Mouse (Mus musculus) forebrain, embryonic 10.5 days (tissue): Measurements from ENCODE around the gene Pkig. TPM values are rescaled to one million over a fixed set of nuclear protein-coding genes. Genes with fewer than 3 reads are reported as not detected.
"Not testable (repeated sequence)": the region's sequence is repeated elsewhere in the genome, so short reads cannot be mapped to it uniquely, and the experiment has no call there.

ENCODE experiments used
- DNase-seq: peaks from one replicate; pipeline ENCODE4 v3.0.0-alpha.2; 2017; ENCODE audit warnings: low spot score; ENCODE audit errors: extremely low spot score
- H3K27ac ChIP-seq: fragments of 300-500 bp; sonication (generic); 2 replicates; pipeline ENCODE4 v1.5.1; 2016; ENCODE audit warnings: mild to moderate bottlenecking
- H3K27me3 ChIP-seq: fragments of 300-500 bp; sonication (generic); 2 replicates; pipeline ENCODE4 v1.6.1; 2016; ENCODE audit warnings: mild to moderate bottlenecking; ENCODE audit not compliant: poor library complexity, severe bottlenecking
- H3K36me3 ChIP-seq: fragments of 300-500 bp; sonication (generic); replicated peaks from 2 replicates; pipeline ENCODE4 v1.6.1; 2016; ENCODE audit warnings: mild to moderate bottlenecking, moderate library complexity
- H3K4me1 ChIP-seq: fragments of 300-500 bp; sonication (generic); 2 replicates; pipeline ENCODE4 v1.6.1; 2016
- H3K4me3 ChIP-seq: fragments of 300-500 bp; sonication (generic); 2 replicates; pipeline ENCODE4 v1.5.1; 2016; ENCODE audit warnings: mild to moderate bottlenecking, moderate library complexity
- H3K9me3 ChIP-seq: fragments of 300-500 bp; sonication (generic); 2 replicates; pipeline ENCODE4 v1.6.1; 2016; ENCODE audit warnings: mild to moderate bottlenecking, moderate library complexity
- WGBS: fragments of 180-500 bp; shearing (Covaris S2); methylation state at CpG from one replicate; pipeline ENCODE4 v1.1.7; 2016; 5-methylcytosine and 5-hydroxymethylcytosine counted together
- polyA plus RNA-seq: library from polyadenylated mRNA; unstranded; fragments of >200 nt; fragmentation: Nextera tagmentation; extraction: Ambion mirVana; gene quantifications from 2 replicates; pipeline ENCODE4 v1.2.1, GENCODE M21; 2016

Pkig gene
- polyA plus RNA-seq, 1 experiment from 2014 or later, result 212 TPM

DNA sequence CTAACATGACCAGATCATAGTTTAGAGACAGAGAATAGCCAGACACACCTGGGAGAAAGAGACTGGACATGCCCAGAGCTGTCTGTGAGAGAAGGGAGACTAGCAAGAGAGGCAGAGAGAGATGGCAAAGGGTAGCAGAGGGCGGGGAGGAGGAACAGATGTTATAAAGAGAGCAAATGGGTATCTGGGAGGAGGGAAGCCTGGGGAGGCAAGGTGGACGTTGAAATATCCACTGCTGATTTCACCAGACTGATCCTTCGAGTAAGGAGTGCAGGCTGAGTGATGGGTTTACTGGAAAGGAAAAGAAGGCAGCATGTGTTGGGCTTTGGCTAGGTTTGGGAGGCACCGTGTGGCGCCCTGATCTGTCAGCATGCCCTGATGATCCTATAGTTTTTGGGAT is 16.2 kb downstream of the Pkig start:
- H3K27ac ChIP-seq, result no peak overlapping the region
- DNase-seq, result no peak
- no peak overlapping the region for H3K4me3 ChIP-seq
- peaks cover 8% of the 10 kb centered on the region; the same call in 1 of the 2 replicates for H3K36me3 ChIP-seq
- no peaks in the 10 kb centered on the region for H3K27me3 ChIP-seq
- peaks cover 24% of the 10 kb centered on the region for H3K4me1 ChIP-seq
- 81% methylated on average over 5 of the region's 5 CpGs for WGBS
- no peaks in the 10 kb centered on the region for H3K9me3 ChIP-seq

- no peak for DNase-seq
- no peak overlapping the region for H3K4me3 ChIP-seq
- H3K9me3 ChIP-seq, result no peaks in the 10 kb centered on the region
- H3K4me1 ChIP-seq, result peaks cover 24% of the 10 kb centered on the region
- H3K27me3 ChIP-seq, result no peaks in the 10 kb centered on the region
- 0 out of 2 replicates have a peak overlapping the region, but pooled peaks have one; percentile 33 for H3K27ac ChIP-seq
- H3K36me3 ChIP-seq, result peaks cover 8% of the 10 kb centered on the region; the same call in 1 of the 2 replicates
- 49% methylated on average over 5 of the region's 5 CpGs for WGBS
Observed at GRCm38 (mm10) chr2:163675144-163675619, 17.0 kb downstream of the Pkig start.

DNA sequence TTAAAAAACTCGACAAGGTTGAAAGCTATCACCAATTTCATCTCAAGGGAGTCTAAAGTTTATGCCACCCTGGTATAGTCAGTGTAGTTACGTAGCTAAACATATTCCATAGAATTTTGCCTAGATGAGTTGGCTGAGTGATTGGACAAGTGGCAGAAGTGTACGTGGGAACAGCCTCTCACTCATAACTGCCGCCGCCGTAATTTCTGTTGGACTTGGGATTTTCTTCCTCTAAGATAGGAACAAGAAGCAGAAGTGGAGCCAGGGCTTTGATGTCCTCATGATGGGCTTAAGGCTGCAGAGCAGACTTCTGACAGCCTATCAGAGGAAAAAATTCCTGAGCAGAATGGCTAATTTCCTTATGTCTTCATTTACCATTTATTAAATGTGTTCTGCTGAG is 17.5 kb downstream of the Pkig start:
- H3K27ac ChIP-seq, result no peak overlapping the region

GRCm38 (mm10) chr2:163676321-163676720 is 18.1 kb downstream of the Pkig start:
- Histone ChIP-seq H3K4me3 (no peak overlapping the region), H3K4me1 (peaks cover 25% of the 10 kb centered on the region), H3K27me3 (no peaks in the 10 kb centered on the region), H3K9me3 (no peaks in the 10 kb centered on the region), H3K36me3 (peaks cover 4% of the 10 kb centered on the region; the same call in 1 of the 2 replicates), H3K27ac (no peak overlapping the region)
- WGBS, result 95% methylated on average over 4 of the region's 4 CpGs
- DNase-seq, result no peak

More for the DNA sequence above, 17.5 kb downstream of the Pkig start:
- H3K4me3 ChIP-seq, result no peak overlapping the region
- peaks cover 24% of the 10 kb centered on the region for H3K4me1 ChIP-seq
- no peak for DNase-seq
- H3K9me3 ChIP-seq, result no peaks in the 10 kb centered on the region
- H3K36me3 ChIP-seq, result peaks cover 4% of the 10 kb centered on the region; the same call in 1 of the 2 replicates
- no peaks in the 10 kb centered on the region for H3K27me3 ChIP-seq
- 85% methylated on average over 6 of the region's 6 CpGs for WGBS

DNA sequence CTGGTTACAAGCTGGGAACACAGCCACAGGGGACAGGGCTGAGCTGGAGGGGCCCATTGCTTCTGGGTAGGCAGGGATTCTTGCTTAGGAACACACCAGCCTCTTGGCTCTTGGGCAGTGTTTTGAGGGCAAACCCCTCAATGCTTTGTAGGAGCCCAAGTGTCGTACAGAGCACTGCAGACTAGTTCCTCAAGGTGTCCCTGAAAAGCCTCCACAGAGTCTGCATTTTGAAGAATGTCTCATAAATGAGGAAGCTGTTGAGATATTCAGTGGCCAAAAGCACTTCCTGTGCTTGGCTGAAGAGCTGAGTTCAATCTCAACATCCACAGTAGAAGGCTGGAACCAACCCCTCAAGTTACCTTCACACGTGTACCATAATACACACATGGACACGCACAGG is 18.6 kb downstream of the Pkig start:
- no peak overlapping the region for H3K27ac ChIP-seq

DNA sequence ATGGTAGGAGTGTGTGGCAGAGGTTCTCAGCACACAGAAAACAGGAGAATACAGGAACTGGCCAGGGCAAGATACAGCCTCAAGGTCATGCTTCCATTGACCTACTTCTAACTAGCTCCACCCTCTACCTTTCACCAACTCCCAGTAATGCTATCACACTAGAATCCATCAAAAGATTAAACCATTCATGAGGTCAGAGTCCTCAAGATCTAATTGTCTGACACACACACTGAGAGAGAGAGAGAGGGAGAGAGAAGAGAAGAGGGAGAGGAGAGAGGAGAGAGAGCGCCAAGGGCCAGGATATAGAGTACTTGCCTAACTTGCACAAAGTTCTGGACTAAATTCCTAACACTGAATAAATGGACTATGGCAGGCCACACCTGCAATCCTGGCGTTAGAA is 24.2 kb downstream of the Pkig start:
- 89% methylated on average over 2 of the region's 2 CpGs for WGBS

More for the DNA sequence above, 18.6 kb downstream of the Pkig start:
- H3K36me3 ChIP-seq, result 0 out of 2 replicates have a peak, but pooled peaks cover 2% of the 10 kb centered on the region
- no peaks in the 10 kb centered on the region for H3K27me3 ChIP-seq
- H3K4me1 ChIP-seq, result peaks cover 29% of the 10 kb centered on the region
- 92% methylated on average over 3 of the region's 3 CpGs for WGBS
- H3K4me3 ChIP-seq, result no peak overlapping the region
- H3K9me3 ChIP-seq, result no peaks in the 10 kb centered on the region
- no peak for DNase-seq

DNA sequence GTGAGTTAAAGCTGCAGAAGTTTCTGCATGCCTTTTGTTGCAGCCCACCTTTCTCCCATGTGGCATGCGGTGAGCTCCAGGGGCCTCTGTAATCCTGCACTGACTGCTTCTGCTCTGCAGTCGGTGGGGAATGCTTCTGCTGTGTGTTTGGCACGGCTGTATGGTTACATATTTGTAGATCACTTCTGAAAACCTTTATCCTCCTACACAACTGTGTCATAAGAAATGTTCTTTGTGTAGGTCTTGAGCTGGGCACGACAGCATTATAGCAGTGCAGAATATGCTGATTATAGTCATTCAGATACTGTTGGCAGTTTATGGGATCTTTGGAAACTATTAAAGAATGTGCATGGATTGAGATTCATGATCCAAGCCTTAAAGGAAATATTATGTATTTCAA is 27.1 kb downstream of the Pkig start:
- no peaks in the 10 kb centered on the region for H3K27me3 ChIP-seq
- H3K9me3 ChIP-seq, result no peaks in the 10 kb centered on the region
- H3K4me3 ChIP-seq, result no peak overlapping the region
- DNase-seq, result no peak
- H3K36me3 ChIP-seq, result no peaks in the 10 kb centered on the region
- peaks cover 27% of the 10 kb centered on the region for H3K4me1 ChIP-seq
- no peak overlapping the region for H3K27ac ChIP-seq
- WGBS, result 82% methylated on average over 4 of the region's 4 CpGs

More for the DNA sequence above, 24.2 kb downstream of the Pkig start:
- no peak overlapping the region for H3K4me3 ChIP-seq
- no peak overlapping the region for H3K27ac ChIP-seq
- H3K9me3 ChIP-seq, result no peaks in the 10 kb centered on the region
- H3K36me3 ChIP-seq, result no peaks in the 10 kb centered on the region
- H3K27me3 ChIP-seq, result no peaks in the 10 kb centered on the region
- peaks cover 13% of the 10 kb centered on the region for H3K4me1 ChIP-seq
- no peak for DNase-seq

GRCm38 (mm10) chr2:163685761-163686200 is 27.6 kb downstream of the Pkig start:
- H3K4me3 ChIP-seq, result no peak overlapping the region
- H3K36me3 ChIP-seq, result no peaks in the 10 kb centered on the region
- H3K27me3 ChIP-seq, result no peaks in the 10 kb centered on the region
- peaks cover 32% of the 10 kb centered on the region for H3K4me1 ChIP-seq
- no peak overlapping the region for H3K27ac ChIP-seq
- DNase-seq, result no peak
- WGBS, result 90% methylated on average over 6 of the region's 6 CpGs
- H3K9me3 ChIP-seq, result no peaks in the 10 kb centered on the region

GRCm38 (mm10) chr2:163686233-163686632 is 28.0 kb downstream of the Pkig start:
- no peaks in the 10 kb centered on the region for H3K36me3 ChIP-seq
- no peak for DNase-seq
- H3K4me3 ChIP-seq, result no peak overlapping the region
- no peaks in the 10 kb centered on the region for H3K9me3 ChIP-seq
- H3K27me3 ChIP-seq, result no peaks in the 10 kb centered on the region
- H3K4me1 ChIP-seq, result peaks cover 36% of the 10 kb centered on the region
- H3K27ac ChIP-seq, result no peak overlapping the region
- 90% methylated on average over 5 of the region's 5 CpGs for WGBS

GRCm38 (mm10) chr2:163686886-163687285 is 28.7 kb downstream of the Pkig start:
- no peaks in the 10 kb centered on the region for H3K9me3 ChIP-seq
- H3K36me3 ChIP-seq, result no peaks in the 10 kb centered on the region
- peaks cover 35% of the 10 kb centered on the region for H3K4me1 ChIP-seq
- H3K27ac ChIP-seq, result no peak overlapping the region
- H3K27me3 ChIP-seq, result no peaks in the 10 kb centered on the region
- 90% methylated on average over 3 of the region's 3 CpGs for WGBS
- no peak for DNase-seq
- H3K4me3 ChIP-seq, result no peak overlapping the region

- WGBS, result 100% methylated on average over 1 of the region's 1 CpGs
- peaks cover 39% of the 10 kb centered on the region for H3K4me1 ChIP-seq
- not testable (repeated sequence) for H3K9me3 ChIP-seq, H3K27me3 ChIP-seq, DNase-seq, H3K4me3 ChIP-seq, H3K27ac ChIP-seq, H3K36me3 ChIP-seq
Observed at GRCm38 (mm10) chr2:163688377-163688776, 30.2 kb downstream of the Pkig start.

DNA sequence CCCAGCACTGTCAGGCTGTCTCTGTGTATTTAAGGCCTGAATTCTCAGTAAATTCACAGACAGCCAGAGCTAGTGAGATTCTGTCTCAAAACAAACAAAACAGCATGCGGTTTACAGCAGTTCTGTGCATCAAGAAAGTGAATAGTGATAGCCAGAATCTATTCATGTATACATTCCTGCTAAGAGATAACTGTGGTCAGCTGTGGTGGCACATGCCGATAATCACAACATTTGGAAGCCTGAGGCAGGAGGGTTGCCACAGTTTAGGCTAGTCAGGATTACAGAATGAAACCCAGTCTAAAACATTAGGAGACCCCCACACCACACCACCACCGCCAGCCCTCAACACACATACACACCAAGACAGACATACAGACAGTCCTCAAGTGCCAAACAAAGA is 31.6 kb downstream of the Pkig start:
- Histone ChIP-seq H3K4me1 (peaks cover 47% of the 10 kb centered on the region), H3K27me3 (no peaks in the 10 kb centered on the region), H3K9me3 (no peaks in the 10 kb centered on the region), H3K36me3 (no peaks in the 10 kb centered on the region), H3K27ac (no peak overlapping the region), H3K4me3 (no peak overlapping the region)
- WGBS, result 91% methylated on average over 3 of the region's 3 CpGs
- no peak for DNase-seq

DNA sequence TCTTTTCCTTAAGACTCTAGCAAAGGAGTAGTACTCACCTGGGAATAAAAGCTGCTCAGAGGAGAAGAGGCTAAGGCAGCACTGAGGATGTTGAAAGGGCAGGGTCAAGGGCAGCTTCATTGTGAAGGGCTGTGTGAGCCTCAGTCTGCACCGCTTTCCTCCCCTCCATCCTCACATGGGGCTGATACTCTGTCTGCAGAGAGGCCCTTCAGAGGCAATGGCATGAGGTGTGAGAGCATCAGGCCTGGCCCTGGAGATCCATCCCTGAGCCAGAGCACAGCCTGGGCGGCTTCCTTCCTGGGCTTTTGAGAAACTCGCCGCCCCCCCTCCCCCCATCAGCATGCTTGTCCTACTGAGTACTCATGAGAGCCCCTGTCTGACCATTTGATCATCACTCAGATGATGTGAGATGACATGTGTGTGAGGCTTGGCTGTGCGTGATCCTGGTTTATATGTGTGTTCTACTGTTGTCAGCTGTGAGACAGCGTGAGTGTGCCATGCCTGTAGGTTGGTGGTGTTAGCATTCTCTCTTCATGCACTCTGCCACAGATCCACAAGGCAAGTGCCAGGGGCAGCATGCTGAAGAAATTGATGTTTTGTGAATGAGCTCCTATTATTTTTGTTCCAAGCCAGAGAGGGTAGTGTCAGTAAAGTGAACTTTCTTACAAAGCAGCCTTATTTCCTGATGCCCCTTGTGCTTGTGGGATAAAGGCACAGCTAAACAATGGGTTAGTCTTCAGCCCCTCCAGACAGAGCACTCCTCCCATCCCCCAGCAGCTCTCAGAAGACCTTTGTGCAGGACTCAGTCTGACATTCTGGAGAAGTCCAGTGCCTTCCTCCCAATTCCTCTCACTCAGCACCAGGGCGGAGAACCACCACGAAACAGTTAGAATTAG is 32.5 kb downstream of the Pkig start:
- Histone ChIP-seq H3K36me3 (no peaks in the 10 kb centered on the region), H3K9me3 (no peaks in the 10 kb centered on the region), H3K4me3 (no peak overlapping the region), H3K27ac (peak overlapping the region; percentile 72), H3K4me1 (peaks cover 49% of the 10 kb centered on the region), H3K27me3 (no peaks in the 10 kb centered on the region)
- 66% methylated on average over 8 of the region's 8 CpGs for WGBS
- DNase-seq, result no peak
